Mouse (Mus musculus): Measurements from ENCODE around the gene Rap1b. TPM values are rescaled to one million over a fixed set of nuclear protein-coding genes. Genes with fewer than 3 reads are reported as not detected.
A peak's percentile ranks its signal among the peaks of the same experiment; 100 is the strongest.
"Not testable (repeated sequence)": the region's sequence is repeated elsewhere in the genome, so short reads cannot be mapped to it uniquely, and the experiment has no call there.

The Rap1b gene
- 55.2 and 55.3 TPM in 2 replicates for polyA plus RNA-seq (2012; ENCODE audit: insufficient read depth, insufficient read length, missing spikeins)

DNA sequence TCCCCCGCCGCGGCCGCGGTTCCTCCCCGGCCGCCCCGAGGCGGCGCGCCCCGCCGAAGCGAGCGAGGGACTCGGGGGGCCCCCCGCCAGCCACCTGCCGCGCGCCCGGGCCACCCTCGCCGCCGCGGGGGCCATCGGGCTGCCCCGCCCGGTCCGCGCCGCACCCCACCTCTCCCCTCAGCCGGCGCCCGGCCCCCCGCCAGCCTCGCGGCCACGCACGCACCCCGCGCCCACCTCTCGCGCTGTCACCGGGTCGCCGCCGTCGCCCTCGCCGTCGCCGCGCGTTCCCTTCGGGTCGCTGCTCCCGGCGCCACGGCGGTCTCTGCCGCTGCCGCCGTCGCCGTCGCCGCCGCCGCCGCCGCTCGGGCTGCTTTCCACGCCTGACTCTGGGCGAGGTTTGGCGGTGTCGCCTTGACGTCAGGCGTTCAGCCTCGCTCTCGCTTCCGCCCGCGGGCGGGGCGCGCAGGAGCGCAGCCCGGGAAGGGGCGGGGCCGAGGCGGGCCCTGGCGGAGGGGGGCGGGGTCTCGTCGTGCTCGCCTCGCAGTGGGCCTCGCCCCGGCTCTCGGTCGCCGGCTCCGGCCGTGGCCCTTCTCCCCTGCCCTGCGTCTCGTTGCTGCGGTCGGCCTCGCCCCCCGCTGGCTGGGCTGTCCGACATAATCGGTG, at the start of gene Rap1b:
Rap1b (minus strand) TSS at position 439 of the 663 bp plus-strand sequence.
- Histone ChIP-seq H3K4me3 (ENCODE audit: insufficient read depth, low read depth, low read length) (peak within 1 kb of the TSS; percentile 90), H3K27ac (replicated peaks; ENCODE audit: low read depth, low read length) (peak within 1 kb of the TSS; percentile 95), H3K4me1 (ENCODE audit: control insufficient read depth, insufficient read depth, insufficient read length, low read length) (peaks cover 4% of the 10 kb centered on the region)

DNA sequence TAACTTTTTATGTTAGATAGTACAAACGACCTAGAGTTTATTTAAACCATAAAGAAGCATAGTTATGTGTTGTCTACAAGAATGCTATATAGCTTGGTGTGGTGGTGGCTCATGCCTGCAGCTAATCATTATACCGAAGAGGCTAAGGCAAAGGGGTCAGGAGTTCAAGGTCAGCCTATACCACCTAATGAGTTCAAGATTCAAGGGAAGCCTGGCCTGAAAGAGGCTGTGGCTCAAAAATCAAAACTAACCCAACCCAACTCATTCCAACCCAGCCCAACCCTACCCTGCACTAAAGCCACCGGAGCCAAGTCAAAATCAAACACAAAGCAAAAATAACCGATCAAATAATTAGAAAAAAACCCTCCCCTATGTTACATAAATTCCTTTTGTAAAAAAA, 49.4 kb upstream of the Rap1b start:
- H3K4me3 ChIP-seq (ENCODE audit: insufficient read depth, low read depth, low read length) = no peak overlapping the region
- H3K4me1 ChIP-seq (ENCODE audit: control insufficient read depth, insufficient read depth, insufficient read length, low read length) = peaks cover 18% of the 10 kb centered on the region
- H3K27ac ChIP-seq (replicated peaks; ENCODE audit: low read depth, low read length) = no peak overlapping the region

DNA sequence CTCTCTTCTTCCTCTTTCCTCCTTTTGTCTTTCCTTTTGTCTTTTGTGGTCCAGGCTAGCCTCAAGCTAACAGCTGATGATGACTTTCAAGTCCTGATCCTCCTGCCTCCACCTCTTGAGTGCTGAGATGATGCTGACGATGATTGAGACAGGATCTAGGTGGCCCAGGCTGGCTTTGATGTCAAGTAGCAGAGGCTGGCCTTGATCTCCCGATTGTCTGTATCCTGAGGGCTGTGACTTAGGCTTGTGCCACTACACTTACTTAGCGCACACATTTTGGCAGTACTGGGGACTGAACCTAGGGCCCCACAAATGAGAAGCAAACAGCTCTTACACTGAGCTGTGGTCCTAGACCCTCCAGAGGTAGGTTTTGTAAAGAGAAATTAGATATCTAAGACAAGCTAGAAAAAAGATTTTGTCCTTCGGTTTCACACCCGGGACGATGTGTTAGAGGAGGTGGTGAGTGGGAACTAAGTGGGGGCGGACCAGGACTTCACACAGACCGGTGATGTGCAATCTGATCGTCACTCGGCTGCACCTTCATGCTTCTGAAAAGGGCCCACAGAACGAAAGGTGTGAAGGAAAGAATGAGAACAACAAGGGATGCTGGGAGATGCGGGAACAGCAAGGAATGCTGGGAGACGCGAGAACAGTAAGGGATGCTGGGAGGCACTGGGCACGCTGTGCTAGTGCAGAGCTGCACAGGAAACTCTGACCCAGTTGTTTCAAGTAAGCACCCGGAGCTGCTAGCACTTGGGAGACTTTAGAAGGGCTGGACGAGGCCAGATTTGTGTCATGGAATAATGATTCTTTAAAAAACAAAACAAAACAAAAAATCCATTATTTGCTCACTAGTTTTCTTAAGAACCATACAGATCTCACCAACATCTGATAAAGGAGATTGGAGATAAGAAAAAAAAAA, 48.5 kb upstream of the Rap1b start:
- no peak overlapping the region for H3K27ac ChIP-seq (replicated peaks; ENCODE audit: low read depth, low read length)
- H3K4me1 ChIP-seq (ENCODE audit: control insufficient read depth, insufficient read depth, insufficient read length, low read length) = peaks cover 14% of the 10 kb centered on the region
- H3K4me3 ChIP-seq (ENCODE audit: insufficient read depth, low read depth, low read length) = no peak overlapping the region

DNA sequence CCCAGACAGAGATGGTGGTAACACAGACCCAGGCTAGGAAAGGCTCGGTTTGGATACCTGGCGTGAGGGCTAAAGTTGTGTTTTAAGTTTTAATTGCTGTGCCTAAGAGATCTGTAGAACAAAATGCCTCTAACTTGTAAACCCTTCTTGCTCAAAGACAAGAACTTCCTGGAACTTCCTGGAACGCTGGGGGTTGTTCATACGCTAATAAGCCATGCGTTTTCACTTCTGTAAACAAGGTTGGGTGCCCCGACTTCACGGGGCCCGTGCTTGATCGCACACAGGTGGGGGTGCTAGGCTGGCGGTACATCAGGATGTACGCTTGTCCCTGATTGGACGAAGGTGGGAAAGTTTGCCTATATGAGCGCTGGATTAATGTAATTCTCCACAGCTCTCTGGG, 47.3 kb upstream of the Rap1b start:
- not testable (repeated sequence) for H3K4me3 ChIP-seq (ENCODE audit: insufficient read depth, low read depth, low read length); H3K4me1 ChIP-seq (ENCODE audit: control insufficient read depth, insufficient read depth, insufficient read length, low read length); H3K27ac ChIP-seq (replicated peaks; ENCODE audit: low read depth, low read length)

- Histone ChIP-seq H3K4me1 (ENCODE audit: control insufficient read depth, insufficient read depth, insufficient read length, low read length) (peaks cover 3% of the 10 kb centered on the region), H3K27ac (replicated peaks; ENCODE audit: low read depth, low read length) (no peak overlapping the region), H3K4me3 (ENCODE audit: insufficient read depth, low read depth, low read length) (no peak overlapping the region)
Measured at GRCm38 (mm10) chr10:117891327-117891726, 45.5 kb upstream of the Rap1b start.

DNA sequence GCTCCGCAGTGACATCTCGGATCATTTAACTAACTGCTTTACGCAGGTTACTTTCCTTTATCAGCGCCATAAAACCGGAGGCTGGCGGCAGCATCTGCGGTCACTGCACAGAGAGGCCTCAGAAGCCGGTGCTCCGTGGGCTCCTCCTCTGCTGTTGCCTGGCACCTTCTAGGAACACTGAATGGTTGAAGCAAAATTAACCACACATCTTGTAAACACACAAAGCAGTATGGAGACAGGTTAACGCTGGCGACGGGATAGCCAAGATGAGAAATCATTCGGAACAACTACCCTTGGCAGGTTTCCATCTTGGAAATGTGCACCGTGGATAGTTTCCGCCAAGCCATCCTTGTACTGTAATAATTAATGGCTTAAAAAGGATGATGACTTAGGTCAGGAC, 43.0 kb upstream of the Rap1b start:
- Histone ChIP-seq H3K4me3 (ENCODE audit: insufficient read depth, low read depth, low read length) (no peak overlapping the region), H3K27ac (replicated peaks; ENCODE audit: low read depth, low read length) (no peak overlapping the region), H3K4me1 (ENCODE audit: control insufficient read depth, insufficient read depth, insufficient read length, low read length) (no peaks in the 10 kb centered on the region)

DNA sequence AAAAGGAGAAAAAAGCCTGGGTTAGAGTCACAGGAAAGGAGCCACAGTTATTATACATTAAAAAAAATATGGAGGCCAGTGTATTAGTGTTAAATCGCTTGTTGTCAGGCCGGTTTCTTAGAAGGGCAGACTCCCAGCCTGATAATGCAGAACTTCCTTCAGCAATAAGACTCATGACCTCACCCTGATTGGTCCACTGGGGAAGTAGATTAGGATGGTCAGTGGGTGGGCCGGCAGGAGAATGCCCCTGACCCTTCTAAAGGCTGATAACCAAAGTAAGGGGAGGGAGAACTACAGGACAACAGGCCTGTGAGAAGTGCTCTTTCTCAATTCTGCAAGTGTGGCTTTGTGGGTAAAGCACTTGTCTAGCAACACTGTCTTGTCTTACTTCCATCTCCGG, 39.5 kb upstream of the Rap1b start:
- no peak overlapping the region for H3K4me3 ChIP-seq (ENCODE audit: insufficient read depth, low read depth, low read length)
- no peak overlapping the region for H3K27ac ChIP-seq (replicated peaks; ENCODE audit: low read depth, low read length)
- no peaks in the 10 kb centered on the region for H3K4me1 ChIP-seq (ENCODE audit: control insufficient read depth, insufficient read depth, insufficient read length, low read length)

DNA sequence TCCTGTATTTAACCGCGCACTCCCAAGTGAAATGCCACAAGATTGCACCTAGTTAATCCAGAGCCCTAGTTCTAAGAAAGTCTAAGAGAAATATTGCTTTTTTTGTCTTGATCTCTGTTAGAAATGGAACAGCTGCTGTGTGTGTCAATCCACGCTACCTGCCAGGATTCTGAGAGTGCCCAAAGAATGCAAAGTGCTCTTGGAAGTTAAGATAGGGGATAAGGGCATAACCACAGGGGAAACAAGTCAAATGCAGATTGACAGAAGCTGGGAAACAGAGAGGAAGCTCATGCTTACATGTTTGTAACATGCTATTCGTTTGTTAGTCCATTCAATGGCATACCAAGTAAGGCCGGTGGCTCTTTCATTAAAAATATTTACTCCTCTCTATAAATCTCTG, 38.9 kb upstream of the Rap1b start:
- Histone ChIP-seq H3K27ac (replicated peaks; ENCODE audit: low read depth, low read length) (no peak overlapping the region), H3K4me1 (ENCODE audit: control insufficient read depth, insufficient read depth, insufficient read length, low read length) (no peaks in the 10 kb centered on the region), H3K4me3 (ENCODE audit: insufficient read depth, low read depth, low read length) (no peak overlapping the region)

- Histone ChIP-seq H3K27ac (replicated peaks; ENCODE audit: low read depth, low read length) (no peak overlapping the region), H3K4me1 (ENCODE audit: control insufficient read depth, insufficient read depth, insufficient read length, low read length) (no peaks in the 10 kb centered on the region), H3K4me3 (ENCODE audit: insufficient read depth, low read depth, low read length) (no peak overlapping the region)
Measured at GRCm38 (mm10) chr10:117883438-117883837, 37.6 kb upstream of the Rap1b start.

DNA sequence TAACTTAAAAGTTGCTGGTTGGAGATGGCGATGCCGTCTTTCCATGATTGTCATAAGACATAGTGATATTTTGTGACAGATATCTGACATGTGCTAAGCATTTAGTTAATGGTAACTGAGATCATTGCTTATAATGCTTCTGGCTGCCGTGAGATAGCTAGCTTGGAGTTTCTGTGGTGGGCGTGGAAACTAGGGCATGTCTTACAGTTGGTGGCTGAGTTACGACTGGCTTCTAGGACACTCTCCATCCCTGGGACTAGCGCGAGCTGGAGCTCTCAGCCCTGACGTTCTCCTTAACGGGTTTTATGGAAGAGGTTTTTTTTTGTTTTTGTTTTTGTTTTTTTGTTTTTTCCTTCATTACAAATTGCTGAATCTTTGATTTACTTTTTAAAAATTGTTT, 32.8 kb upstream of the Rap1b start:
- Histone ChIP-seq H3K4me1 (ENCODE audit: control insufficient read depth, insufficient read depth, insufficient read length, low read length) (peaks cover 2% of the 10 kb centered on the region; the same call in 1 of the 2 replicates), H3K4me3 (ENCODE audit: insufficient read depth, low read depth, low read length) (no peak overlapping the region)

GRCm38 (mm10) chr10:117876801-117877200, 31.0 kb upstream of the Rap1b start:
- Histone ChIP-seq H3K4me1 (ENCODE audit: control insufficient read depth, insufficient read depth, insufficient read length, low read length) (peaks cover 2% of the 10 kb centered on the region; the same call in 1 of the 2 replicates), H3K27ac (replicated peaks; ENCODE audit: low read depth, low read length) (no peak overlapping the region), H3K4me3 (ENCODE audit: insufficient read depth, low read depth, low read length) (no peak overlapping the region)

More for the DNA sequence above, 32.8 kb upstream of the Rap1b start:
- no peak overlapping the region for H3K27ac ChIP-seq (replicated peaks; ENCODE audit: low read depth, low read length)

GRCm38 (mm10) chr10:117876400-117876799, 30.6 kb upstream of the Rap1b start:
- H3K27ac ChIP-seq (replicated peaks; ENCODE audit: low read depth, low read length) = no peak overlapping the region
- H3K4me3 ChIP-seq (ENCODE audit: insufficient read depth, low read depth, low read length) = no peak overlapping the region
- peaks cover 2% of the 10 kb centered on the region; the same call in 1 of the 2 replicates for H3K4me1 ChIP-seq (ENCODE audit: control insufficient read depth, insufficient read depth, insufficient read length, low read length)

DNA sequence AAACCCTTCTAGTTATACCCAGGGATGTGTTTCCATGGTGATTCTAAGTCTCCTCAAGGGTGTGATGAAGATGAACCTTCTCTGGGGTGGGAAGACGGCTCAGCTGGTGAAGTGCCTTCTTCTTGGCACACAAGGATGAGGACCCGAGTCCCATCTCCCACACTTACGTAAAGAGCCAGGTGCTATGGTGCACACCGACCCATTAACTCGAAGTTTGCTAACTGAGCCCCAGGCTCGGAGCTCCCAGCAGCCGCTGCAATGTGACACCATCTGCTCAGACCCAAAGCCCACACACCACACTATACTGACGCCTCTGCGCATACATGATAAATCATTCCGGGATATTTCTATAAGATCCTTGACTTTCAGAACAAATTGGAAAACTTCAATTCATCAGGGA, 29.1 kb upstream of the Rap1b start:
- H3K27ac ChIP-seq (replicated peaks; ENCODE audit: low read depth, low read length) = no peak overlapping the region
- H3K4me3 ChIP-seq (ENCODE audit: insufficient read depth, low read depth, low read length) = no peak overlapping the region
- peaks cover 2% of the 10 kb centered on the region; the same call in 1 of the 2 replicates for H3K4me1 ChIP-seq (ENCODE audit: control insufficient read depth, insufficient read depth, insufficient read length, low read length)

DNA sequence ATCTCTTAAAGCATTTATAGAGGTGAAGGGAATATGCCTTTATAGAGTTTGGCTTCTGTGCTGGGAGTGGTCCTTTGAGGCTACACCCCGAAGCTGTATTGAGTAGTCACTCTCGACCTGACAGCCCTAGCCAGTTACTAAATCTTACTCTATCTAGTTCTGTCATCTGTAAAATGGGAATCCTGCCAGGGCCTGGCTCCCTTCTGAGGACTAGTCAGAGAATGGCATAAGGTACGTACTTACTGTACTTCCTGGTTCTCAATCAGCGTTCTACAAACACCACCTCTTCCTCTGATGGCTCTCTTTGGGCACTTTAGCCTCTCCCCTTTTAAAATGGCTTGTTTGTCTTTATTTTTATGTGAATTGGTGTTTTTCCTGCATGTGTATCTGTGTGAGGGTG, 28.1 kb upstream of the Rap1b start:
- Histone ChIP-seq H3K27ac (replicated peaks; ENCODE audit: low read depth, low read length) (no peak overlapping the region), H3K4me3 (ENCODE audit: insufficient read depth, low read depth, low read length) (no peak overlapping the region), H3K4me1 (ENCODE audit: control insufficient read depth, insufficient read depth, insufficient read length, low read length) (peaks cover 2% of the 10 kb centered on the region; the same call in 1 of the 2 replicates)

GRCm38 (mm10) chr10:117872468-117872867, 26.6 kb upstream of the Rap1b start:
- no peak overlapping the region for H3K4me3 ChIP-seq (ENCODE audit: insufficient read depth, low read depth, low read length)
- H3K27ac ChIP-seq (replicated peaks; ENCODE audit: low read depth, low read length) = no peak overlapping the region
- peaks cover 2% of the 10 kb centered on the region; the same call in 1 of the 2 replicates for H3K4me1 ChIP-seq (ENCODE audit: control insufficient read depth, insufficient read depth, insufficient read length, low read length)

Measured in brown adipose tissue, adult 24 weeks (tissue).